Mouse (Mus musculus): ENCODE measurements around the gene Catsper1. TPM values are rescaled to one million over a fixed set of nuclear protein-coding genes. Genes with fewer than 3 reads are reported as not detected.

The Catsper1 gene
- not detected for total RNA-seq (2023)

GRCm38 (mm10) chr19:5335441-5335840 is at the start of gene Catsper1:
Catsper1 (plus strand) TSS chr19:5335741.

GRCm38 (mm10) chr19:5294972-5295735 is 40.4 kb upstream of the Catsper1 start, which contains the start of gene Sf3b2:
Sf3b2 (minus strand) TSS chr19:5295455.

GRCm38 (mm10) chr19:5297903-5298800 is 37.4 kb upstream of the Catsper1 start, which contains the start of gene Gal3st3:
Gal3st3 (plus strand) TSS chr19:5298331.

GRCm38 (mm10) chr19:5349502-5349873 is 13.9 kb downstream of the Catsper1 start, which contains the start of gene Cst6:
Cst6 (minus strand) TSS chr19:5349574.

GRCm38 (mm10) chr19:5366175-5367052 is 30.9 kb downstream of the Catsper1 start, which contains the start of gene Eif1ad:
Eif1ad (plus strand) TSS chr19:5366741.

GRCm38 (mm10) chr19:5367053-5367359 is 31.5 kb downstream of the Catsper1 start, which contains the start of gene Banf1:
Banf1 (minus strand) TSS chr19:5367168.

GRCm38 (mm10) chr19:5388588-5389242 is 53.2 kb downstream of the Catsper1 start, which contains the start of gene Sart1:
Sart1 (minus strand) TSS chr19:5388703.

Other genes with a start within 250 kb of the Catsper1 start
- 10 to 100 TPM; 24.5 to 29.6 TPM for gene Yif1a, start 247.2 kb upstream of the Catsper1 start, total RNA-seq (2023)
- under 1 TPM; 0.60 to 0.79 TPM for gene Cnih2, start 237.2 kb upstream of the Catsper1 start, total RNA-seq (2023)
- gene Rab1b, start 228.7 kb upstream of the Catsper1 start, total RNA-seq (2023): 100 to 1,000 TPM; 138 to 140 TPM
- gene Klc2, start 217.2 kb upstream of the Catsper1 start, total RNA-seq (2023): 10 to 100 TPM; 18.8 to 23.2 TPM
- gene Pacs1, start 62.6 kb upstream of the Catsper1 start, total RNA-seq (2023): 10 to 100 TPM; 53.1 to 60.2 TPM
- gene Sf3b2, start 40.3 kb upstream of the Catsper1 start, total RNA-seq (2023): 100 to 1,000 TPM; 156 to 186 TPM
- gene Gal3st3, start 37.4 kb upstream of the Catsper1 start, total RNA-seq (2023): not detected
- not detected for gene Cst6, start 13.8 kb downstream of the Catsper1 start, total RNA-seq (2023)
- 10 to 100 TPM; 17.1 to 24.3 TPM for gene Eif1ad, start 31.0 kb downstream of the Catsper1 start, total RNA-seq (2023)
- gene Banf1, start 31.4 kb downstream of the Catsper1 start, total RNA-seq (2023): 10 to 100 TPM; 59.5 to 66.0 TPM
- gene Sart1, start 53.0 kb downstream of the Catsper1 start, total RNA-seq (2023): 100 to 1,000 TPM; 129 to 130 TPM
- gene Tsga10ip, start 66.8 kb downstream of the Catsper1 start, total RNA-seq (2023): not detected
- gene Drap1, start 89.2 kb downstream of the Catsper1 start, total RNA-seq (2023): 100 to 1,000 TPM; 165 to 176 TPM
- 10 to 100 TPM; 46.9 to 52.7 TPM for gene AI837181, start 89.4 kb downstream of the Catsper1 start, total RNA-seq (2023)
- 1 to 10 TPM; 2.0 to 3.2 TPM for gene Fosl1, start 111.8 kb downstream of the Catsper1 start, total RNA-seq (2023)
- 1 to 10 TPM; 3.7 to 4.6 TPM for gene Ccdc85b, start 122.2 kb downstream of the Catsper1 start, total RNA-seq (2023)
- gene Fibp, start 124.9 kb downstream of the Catsper1 start, total RNA-seq (2023): 10 to 100 TPM; 80.6 to 81.0 TPM
- under 1 TPM; 0.46 to 0.73 TPM for gene Ctsw, start 132.8 kb downstream of the Catsper1 start, total RNA-seq (2023)
- gene Efemp2, start 138.2 kb downstream of the Catsper1 start, total RNA-seq (2023): 1 to 10 TPM; 5.1 to 6.7 TPM
- gene Mus81, start 152.7 kb downstream of the Catsper1 start, total RNA-seq (2023): 10 to 100 TPM; 16.7 to 17.4 TPM
- 1,000 to 10,000 TPM; 1,345 to 1,440 TPM for gene Cfl1, start 154.7 kb downstream of the Catsper1 start, total RNA-seq (2023)
- 1 to 10 TPM; 1.3 to 1.4 TPM for gene 1700020D05Rik, start 168.0 kb downstream of the Catsper1 start, total RNA-seq (2023)
- 1 to 10 TPM; 2.0 to 4.9 TPM for gene Snx32, start 174.8 kb downstream of the Catsper1 start, total RNA-seq (2023)
- gene Ovol1, start 224.9 kb downstream of the Catsper1 start, total RNA-seq (2023): not detected
- gene Ap5b1, start 232.3 kb downstream of the Catsper1 start, total RNA-seq (2023): 10 to 100 TPM; 35.2 to 39.9 TPM

All from monocyte, adult 59 days (primary cell).